Mouse (Mus musculus) thymus, adult 2 months (tissue): ENCODE data around the gene Dlx3. TPM values are rescaled to one million over a fixed set of nuclear protein-coding genes. Genes with fewer than 3 reads are reported as not detected.
A peak's percentile ranks its signal among the peaks of the same experiment; 100 is the strongest.

ENCODE experiments used
- DNase-seq: peaks from one replicate; pipeline ENCODE4 v3.0.0; 2021
- H3K27ac ChIP-seq: fragments of 200-500 bp; 2 replicates; pipeline ENCODE4 v1.5.1; 2012; ENCODE audit warnings: low read length, control low read depth; ENCODE audit not compliant: control insufficient read depth, insufficient read depth
- H3K27me3 ChIP-seq: fragments of 200-500 bp; 2 replicates; pipeline ENCODE4 v1.6.1; 2012; ENCODE audit warnings: mild to moderate bottlenecking, low read length, moderate library complexity, mixed read lengths; ENCODE audit not compliant: control insufficient read depth, insufficient read depth
- H3K36me3 ChIP-seq: fragments of 200-500 bp; 2 replicates; pipeline ENCODE4 v1.6.1; 2012; ENCODE audit warnings: mild to moderate bottlenecking, low read length, moderate library complexity; ENCODE audit not compliant: control insufficient read depth, insufficient read depth
- H3K4me1 ChIP-seq: fragments of 200-500 bp; replicated peaks from 2 replicates; pipeline ENCODE4 v1.6.1; 2012; ENCODE audit warnings: low read length; ENCODE audit not compliant: control insufficient read depth, insufficient read depth
- H3K4me3 ChIP-seq: fragments of 200-500 bp; 2 replicates; pipeline ENCODE4 v1.5.1; 2012; ENCODE audit warnings: mild to moderate bottlenecking, low read length, control low read depth, moderate library complexity; ENCODE audit not compliant: control insufficient read depth, insufficient read depth
- CTCF ChIP-seq: fragments of 200-500 bp; IDR thresholded peaks from 2 replicates; pipeline ENCODE4 v1.5.1; 2012; ENCODE audit warnings: mild to moderate bottlenecking, control low read depth, low read length, moderate library complexity, borderline replicate concordance; ENCODE audit not compliant: control insufficient read depth, poor library complexity, insufficient read depth; ENCODE audit errors: extremely low read depth
- POLR2A ChIP-seq: fragments of 200-500 bp; IDR thresholded peaks from 2 replicates; pipeline ENCODE4 v1.6.1; 2012; ENCODE audit warnings: mild to moderate bottlenecking, low read length, control low read depth, moderate library complexity; ENCODE audit not compliant: control insufficient read depth, poor library complexity, insufficient read depth; ENCODE audit errors: extremely low read depth
- WGBS: fragments of 180-500 bp; shearing (Covaris S2); methylation state at CpG from one replicate; pipeline ENCODE4 v1.1.7; 2018; 5-methylcytosine and 5-hydroxymethylcytosine counted together
- polyA plus RNA-seq: library from polyadenylated mRNA; depleted of rRNA; stranded (reverse); fragments of >200 nt; gene quantifications from 2 replicates; pipeline ENCODE4 v1.2.3, GENCODE M21; 2012

Dlx3 gene
- polyA plus RNA-seq, 1 experiment, result 1.0 TPM

DNA sequence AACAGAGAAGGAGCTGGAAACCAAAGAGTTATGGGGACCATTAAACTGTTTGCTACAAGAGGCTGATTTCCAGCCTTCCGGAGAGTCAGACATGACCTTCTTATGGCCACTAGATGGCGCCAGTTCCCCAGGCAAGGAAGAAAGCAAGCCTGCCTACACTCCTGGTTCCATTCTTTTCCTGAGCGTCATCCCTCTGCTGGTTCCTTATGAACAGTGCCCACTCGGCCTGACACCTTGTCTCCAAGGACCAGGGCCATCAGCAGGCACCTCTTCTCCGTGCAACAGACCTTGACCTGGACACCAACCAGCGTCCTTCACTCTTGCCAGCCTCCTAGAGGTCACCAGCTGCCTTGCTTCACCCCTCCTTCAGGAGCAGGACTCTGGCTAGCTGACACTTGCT, 2.9 kb upstream of the Dlx3 start:
- DNase-seq, result peak; percentile 54

DNA sequence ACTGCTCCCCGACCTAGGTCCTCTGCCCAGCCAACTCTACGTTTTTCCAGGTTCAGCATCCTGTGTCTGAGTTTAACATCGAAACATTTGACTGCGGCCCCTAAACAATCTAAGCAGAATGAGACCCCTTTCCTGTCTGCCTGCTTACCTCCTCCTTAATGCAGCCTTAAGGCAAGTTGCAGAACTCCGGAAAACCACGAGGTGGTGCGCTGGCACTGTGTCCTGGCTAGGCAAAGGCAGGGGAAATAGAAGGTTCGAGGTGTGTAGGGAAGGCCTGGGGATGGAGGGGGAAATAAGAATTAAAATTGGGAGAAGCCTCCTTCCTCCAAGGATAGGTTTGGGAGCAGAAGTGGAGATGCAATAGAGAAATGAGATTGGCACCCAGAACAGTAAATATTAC, 1.4 kb upstream of the Dlx3 start:
- H3K4me3 ChIP-seq, result no peak overlapping the region
- WGBS, result 7% methylated on average over 8 of the region's 8 CpGs
- no peaks in the 10 kb centered on the region for H3K36me3 ChIP-seq
- H3K27me3 ChIP-seq, result peaks cover 28% of the 10 kb centered on the region
- DNase-seq, result peak; percentile 73
- TF ChIP-seq POLR2A (no peak), CTCF (peak; percentile 58; the same call in 1 of the 2 replicates)
- no peaks in the 10 kb centered on the region for H3K4me1 ChIP-seq
- no peak overlapping the region for H3K27ac ChIP-seq

More for the DNA sequence above, 2.9 kb upstream of the Dlx3 start:
- Histone ChIP-seq H3K27me3 (peaks cover 25% of the 10 kb centered on the region), H3K4me1 (no peaks in the 10 kb centered on the region), H3K36me3 (no peaks in the 10 kb centered on the region), H3K4me3 (no peak overlapping the region), H3K27ac (no peak overlapping the region)
- 8% methylated on average over 6 of the region's 6 CpGs for WGBS
- TF ChIP-seq CTCF, result peak; percentile 81; the same call in 1 of the 2 replicates
- no peak for TF ChIP-seq POLR2A

DNA sequence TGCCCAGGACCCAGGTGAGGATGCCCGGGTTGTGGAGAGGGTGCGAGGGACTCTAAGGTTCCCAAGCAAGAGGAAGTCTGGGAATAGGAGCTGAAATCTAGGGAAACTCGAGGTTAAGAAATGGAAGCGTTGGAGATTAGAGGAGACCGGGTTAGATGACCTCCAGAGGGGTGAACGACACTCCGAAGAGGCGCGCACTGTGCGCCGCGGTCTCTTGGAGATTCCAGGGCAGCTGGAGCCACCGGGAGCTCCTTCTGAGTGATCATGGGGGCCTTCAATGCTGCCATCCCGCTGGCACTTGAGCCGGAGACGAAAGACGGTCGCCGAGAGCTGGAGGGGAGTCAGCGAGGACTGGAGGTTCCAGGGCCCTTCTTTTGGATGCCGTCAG, 708 bp downstream of the Dlx3 start:
- 9% methylated on average over 21 of the region's 21 CpGs for WGBS
- Histone ChIP-seq H3K27me3 (peaks cover 28% of the 10 kb centered on the region), H3K4me3 (no peak overlapping the region), H3K27ac (no peak overlapping the region), H3K4me1 (no peaks in the 10 kb centered on the region), H3K36me3 (no peaks in the 10 kb centered on the region)
- TF ChIP-seq CTCF (no peak), POLR2A (no peak)
- DNase-seq, result no peak

DNA sequence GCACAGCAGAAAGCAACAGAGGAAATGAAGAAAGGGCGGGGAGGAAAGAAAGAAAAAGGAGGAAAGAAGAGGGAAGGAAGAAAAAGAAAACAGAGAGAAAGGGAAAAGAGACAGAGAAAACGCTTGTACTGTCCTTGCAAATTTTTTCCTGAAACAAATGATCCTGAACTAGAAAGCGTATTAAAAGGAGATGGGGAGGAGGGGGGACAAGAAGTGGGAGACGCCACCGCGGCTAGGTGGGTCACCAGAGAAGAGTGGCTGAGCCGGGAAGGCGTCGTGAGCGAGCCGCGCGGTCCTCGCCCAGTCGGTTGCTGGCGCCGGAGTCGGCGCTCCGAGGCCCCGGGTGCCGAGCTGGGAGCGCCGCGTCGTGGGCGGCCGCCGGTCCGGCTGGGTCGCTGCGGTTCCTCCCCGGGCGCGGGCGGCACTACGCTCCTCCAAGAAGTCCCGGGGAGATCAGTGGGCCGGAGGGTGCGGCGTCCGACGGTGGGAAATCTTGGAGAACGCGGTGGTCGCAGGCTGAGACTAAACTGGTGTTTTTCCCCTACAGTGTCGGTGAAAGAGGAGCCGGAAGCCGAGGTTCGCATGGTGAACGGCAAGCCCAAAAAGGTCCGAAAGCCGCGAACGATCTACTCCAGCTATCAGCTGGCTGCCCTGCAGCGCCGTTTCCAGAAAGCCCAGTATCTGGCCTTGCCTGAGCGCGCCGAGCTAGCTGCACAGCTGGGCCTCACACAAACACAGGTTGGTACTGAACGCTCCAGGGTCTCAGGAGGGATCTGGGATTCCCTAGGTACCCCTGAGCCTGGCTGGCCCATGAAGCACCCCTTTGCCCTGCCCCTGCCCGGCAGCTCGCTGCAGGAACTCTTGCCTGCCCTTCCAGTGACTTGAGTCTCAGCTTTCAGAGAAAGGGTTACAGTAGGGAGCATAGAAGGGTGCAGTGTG, 1.5 kb downstream of the Dlx3 start:
- Histone ChIP-seq H3K4me3 (no peak overlapping the region), H3K4me1 (peaks cover under 1% of the 10 kb centered on the region; the same call in 1 of the 2 replicates), H3K27me3 (peaks cover 28% of the 10 kb centered on the region), H3K36me3 (no peaks in the 10 kb centered on the region), H3K27ac (no peak overlapping the region)
- 8% methylated on average over 63 of the region's 63 CpGs for WGBS
- TF ChIP-seq CTCF, result no peak
- no peak for DNase-seq

DNA sequence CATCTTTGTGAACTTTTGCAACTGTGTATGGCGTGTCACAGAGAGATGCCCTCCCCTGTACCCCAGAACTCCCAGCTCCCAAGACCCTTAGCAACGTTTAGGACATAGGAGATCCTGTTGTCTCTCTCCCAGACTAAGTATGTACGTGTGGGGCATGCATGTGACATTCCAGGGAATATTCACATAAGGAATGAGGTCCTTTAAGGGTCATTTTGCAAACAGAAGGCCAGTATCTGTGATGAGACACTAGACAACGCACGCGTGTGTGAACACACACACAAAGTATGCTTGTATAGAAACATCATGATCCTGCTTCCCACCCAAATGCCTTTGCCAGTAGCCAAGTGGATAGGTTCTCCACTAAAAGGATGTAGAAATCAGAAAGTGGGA, 2.2 kb downstream of the Dlx3 start:
- no peak for DNase-seq
- Histone ChIP-seq H3K4me3 (no peak overlapping the region), H3K4me1 (peaks cover 6% of the 10 kb centered on the region), H3K27ac (no peak overlapping the region), H3K27me3 (peaks cover 28% of the 10 kb centered on the region), H3K36me3 (no peaks in the 10 kb centered on the region)
- no peak for TF ChIP-seq CTCF
- TF ChIP-seq POLR2A, result no peak
- 83% methylated on average over 6 of the region's 6 CpGs for WGBS

DNA sequence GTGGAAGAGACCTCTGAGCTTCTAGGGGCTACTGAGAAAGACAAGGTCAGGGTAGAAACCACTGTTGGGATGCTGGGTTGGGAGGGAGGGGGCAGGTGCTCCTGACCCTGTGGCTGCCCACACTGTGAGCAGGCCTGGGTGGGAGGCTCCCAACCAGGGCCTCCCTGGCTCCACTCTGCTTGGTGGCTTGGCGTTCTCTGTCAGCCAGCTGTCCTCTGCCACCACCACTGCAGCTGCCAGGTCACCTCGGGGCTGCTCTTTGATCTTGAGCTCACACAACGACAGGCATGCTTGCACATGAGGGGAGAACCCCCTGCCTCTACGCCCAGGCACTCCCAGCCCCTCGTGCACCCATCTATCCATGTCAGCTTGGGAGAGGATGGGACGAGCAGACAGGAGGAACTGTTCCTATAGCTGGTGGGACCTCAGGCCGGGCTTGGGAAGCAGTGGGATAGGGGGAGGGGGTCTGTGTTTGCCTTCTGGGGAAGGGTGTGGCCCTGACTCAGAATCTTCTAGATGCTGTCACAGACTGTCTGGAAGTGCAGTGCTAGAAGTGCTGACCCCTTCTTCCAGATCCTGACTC, 5.5 kb downstream of the Dlx3 start:
- Histone ChIP-seq H3K4me1 (peaks cover 6% of the 10 kb centered on the region), H3K36me3 (no peaks in the 10 kb centered on the region), H3K27me3 (peaks cover 14% of the 10 kb centered on the region; the same call in 1 of the 2 replicates), H3K27ac (no peak overlapping the region), H3K4me3 (no peak overlapping the region)
- no peak for TF ChIP-seq POLR2A
- TF ChIP-seq CTCF, result no peak
- no peak for DNase-seq
- WGBS, result 26% methylated on average over 7 of the region's 7 CpGs
